Mouse (Mus musculus) thymus, postnatal 0 days (tissue): ENCODE results near the gene Chrna5. TPM values are rescaled to one million over a fixed set of nuclear protein-coding genes. Genes with fewer than 3 reads are reported as not detected.

ENCODE experiments used
- DNase-seq: peaks from one replicate; pipeline ENCODE4 v3.0.0-alpha.2; 2015; ENCODE audit warnings: low spot score
- polyA plus RNA-seq: library from polyadenylated mRNA; unstranded; fragments of >200 nt; fragmentation: Nextera tagmentation; extraction: Ambion mirVana; gene quantifications from 2 replicates; pipeline ENCODE4 v1.2.1, GENCODE M21; 2015

The Chrna5 gene
- polyA plus RNA-seq, 1 experiment from 2014 or later = 0.38 TPM

DNA sequence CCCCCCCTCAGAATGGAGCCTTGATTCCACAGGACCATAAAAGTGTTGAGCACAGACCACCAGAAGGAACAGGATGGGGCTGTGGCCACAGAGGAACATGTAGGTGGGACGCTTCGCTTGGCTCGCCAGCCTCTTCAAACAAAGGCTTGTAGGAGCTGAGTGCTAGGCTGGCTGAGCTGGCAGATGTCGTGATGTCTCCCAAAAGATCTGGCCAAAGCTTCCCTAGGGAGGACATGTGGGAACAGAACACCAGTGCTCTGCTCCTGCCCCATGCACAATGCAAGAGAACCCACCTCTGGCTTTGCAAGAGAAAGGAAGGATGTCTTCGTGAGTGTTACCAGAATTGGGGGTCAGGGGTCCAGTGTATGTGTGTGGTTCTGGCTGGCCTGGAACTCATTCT is 42.6 kb downstream of the Chrna5 start:
- DNase-seq = no peak

- DNase-seq = peak; percentile 66
These were observed 43.4 kb downstream of the Chrna5 start for GRCm38 (mm10) chr9:55023902-55024583.

DNA sequence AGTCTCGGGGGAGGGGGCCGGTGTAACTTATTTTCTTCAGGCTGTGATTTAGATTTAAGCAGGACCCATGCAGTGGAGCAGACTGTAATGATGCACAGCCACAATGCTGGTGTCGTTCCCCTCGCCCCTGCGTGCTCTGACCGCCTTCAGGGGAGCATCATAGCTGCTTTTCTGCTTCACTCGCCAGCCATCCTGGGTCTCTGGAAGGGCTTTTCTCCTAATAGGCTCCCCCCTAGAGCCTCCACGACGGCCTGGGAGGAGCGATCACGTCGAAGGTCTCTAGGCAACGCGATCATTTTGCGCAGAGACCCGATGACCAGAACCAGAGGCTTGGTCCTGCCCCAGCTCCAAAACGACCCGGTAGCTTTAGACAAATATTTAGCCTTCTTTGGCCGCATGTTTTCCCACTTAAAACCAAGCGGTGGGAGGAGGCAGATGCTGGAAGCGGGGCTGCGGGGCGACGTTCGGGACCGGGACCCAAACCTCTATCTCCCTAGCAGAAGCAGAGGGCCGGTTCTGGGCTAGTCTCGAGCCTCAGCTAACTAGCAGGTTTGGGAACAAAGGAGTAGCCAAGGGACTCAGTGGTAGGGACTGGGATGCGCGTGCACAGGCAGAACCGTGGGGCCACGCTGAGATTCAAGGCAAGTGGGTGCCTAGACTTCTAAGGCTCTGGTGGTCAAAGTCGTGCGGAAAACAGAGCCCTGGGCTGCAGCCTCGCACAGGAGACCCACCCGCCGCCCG is 45.0 kb downstream of the Chrna5 start:
- DNase-seq = no peak

GRCm38 (mm10) chr9:55026275-55026663 is 45.6 kb downstream of the Chrna5 start, which contains the start of gene Chrna3:
Gene Chrna3, minus strand, starts transcription at chr9:55026562.
- DNase-seq = no peak

DNA sequence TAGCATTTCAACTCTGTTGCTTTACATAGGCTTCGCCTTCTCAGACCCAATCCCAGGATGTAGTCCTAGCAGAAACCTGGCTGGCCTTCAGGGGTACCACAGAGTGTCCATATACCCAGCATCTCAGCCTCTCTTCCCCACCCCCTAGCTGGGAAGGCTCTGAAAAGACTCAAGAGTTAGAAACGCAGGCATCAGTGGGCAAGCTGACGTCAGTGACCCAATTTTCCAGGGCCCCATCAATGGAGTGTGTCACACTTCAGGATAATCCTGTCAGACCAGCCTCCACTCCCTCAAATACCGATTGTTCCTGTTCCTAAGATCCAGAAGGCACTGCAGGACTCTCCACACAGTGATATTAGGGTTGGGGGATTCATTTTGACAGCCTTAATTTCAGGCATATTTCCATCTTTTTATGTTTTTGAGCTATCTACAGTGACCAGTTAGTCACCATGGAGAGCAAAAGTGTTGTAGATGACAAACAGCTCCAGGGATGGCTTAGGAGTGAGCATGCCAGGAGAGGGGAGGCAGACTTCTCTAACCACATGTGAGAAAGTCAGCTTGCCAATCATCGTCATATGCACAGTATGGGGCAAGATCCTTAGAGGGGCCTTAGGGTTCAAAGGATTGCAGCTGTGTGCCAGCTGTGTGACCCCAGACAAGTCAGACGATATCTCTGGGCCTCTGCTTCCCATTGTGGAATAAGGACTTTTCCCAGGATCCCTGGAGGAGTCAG is 50.9 kb downstream of the Chrna5 start:
- DNase-seq = no peak

- DNase-seq = no peak
These were observed 58.3 kb downstream of the Chrna5 start for GRCm38 (mm10) chr9:55038948-55039347.

- no peak for DNase-seq
These were observed 59.3 kb downstream of the Chrna5 start for GRCm38 (mm10) chr9:55039983-55040382.

GRCm38 (mm10) chr9:55041389-55041788 is 60.7 kb downstream of the Chrna5 start:
- DNase-seq = no peak

- no peak for DNase-seq
These were observed 63.0 kb downstream of the Chrna5 start for GRCm38 (mm10) chr9:55043688-55044087.

DNA sequence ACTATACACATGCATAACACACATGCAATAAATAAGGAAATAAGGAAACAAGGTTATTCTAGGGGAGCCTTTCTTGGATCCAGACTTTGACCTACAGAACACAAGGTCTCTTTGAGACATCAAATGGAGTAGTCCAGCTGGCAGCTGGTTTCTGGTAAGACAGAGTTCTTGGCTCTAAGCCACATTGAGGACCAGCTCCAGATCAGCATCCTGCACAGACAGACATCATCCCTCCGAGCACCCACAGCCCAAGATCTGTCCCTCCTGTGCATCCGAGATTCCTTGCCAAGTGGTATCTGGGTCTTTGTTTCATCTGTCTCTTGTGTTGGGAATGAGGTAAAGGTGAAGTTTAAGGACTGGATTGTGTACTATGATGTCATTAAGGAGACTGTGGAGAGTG is 64.3 kb downstream of the Chrna5 start:
- DNase-seq = no peak

GRCm38 (mm10) chr9:55046764-55047163 is 66.1 kb downstream of the Chrna5 start:
- peak; percentile 19 for DNase-seq

- DNase-seq = peak; percentile 15
These were observed 67.7 kb downstream of the Chrna5 start, which contains the start of gene Chrnb4 for GRCm38 (mm10) chr9:55048211-55048880. Gene Chrnb4, minus strand, starts transcription at chr9:55048779.

GRCm38 (mm10) chr9:55055386-55055930 is 74.8 kb downstream of the Chrna5 start:
- no peak for DNase-seq

Other genes starting within 250 kb of the Chrna5 start
- 154 and 174 TPM in 2 replicates for gene Wdr61, start 246.4 kb upstream of the Chrna5 start, polyA plus RNA-seq
- gene Crabp1, start 216.1 kb upstream of the Chrna5 start, polyA plus RNA-seq = 7.8 and 8.1 TPM in 2 replicates
- 20.7 and 20.8 TPM in 2 replicates for gene Ireb2, start 117.1 kb upstream of the Chrna5 start, polyA plus RNA-seq
- 0.37 and 0.59 TPM in 2 replicates for gene Hykk, start 63.6 kb upstream of the Chrna5 start, polyA plus RNA-seq
- gene Psma4, start 30.1 kb upstream of the Chrna5 start, polyA plus RNA-seq = 335 and 346 TPM in 2 replicates
- 0.57 and 1.1 TPM in 2 replicates for gene AY074887, start 29.9 kb upstream of the Chrna5 start, polyA plus RNA-seq
- gene Chrna3, start 45.7 kb downstream of the Chrna5 start, polyA plus RNA-seq = 0.03 and 0.08 TPM in 2 replicates
- 0.07 and 0.09 TPM in 2 replicates for gene Chrnb4, start 67.9 kb downstream of the Chrna5 start, polyA plus RNA-seq
- 23.9 and 24.0 TPM in 2 replicates for gene Ube2q2, start 168.0 kb downstream of the Chrna5 start, polyA plus RNA-seq
- 28.5 and 36.9 TPM in 2 replicates for gene Fbxo22, start 228.0 kb downstream of the Chrna5 start, polyA plus RNA-seq